Mouse (Mus musculus): ENCODE measurements at regions not wholly inside any gene's neighbourhood (a gene's known extent, or its start where the extent isn't known, plus 50 kb on each side); places are given as distances from the start of the nearest gene placed in this dataset.

- H3K4me3 ChIP-seq, result no peak overlapping the region
- 87% methylated on average over 15 of the region's 15 CpGs for WGBS
These were observed 75.8 kb upstream of the Cpm start for GRCm38 (mm10) chr10:117553211-117554186.

GRCm38 (mm10) chr10:117552049-117552652 lies 77.1 kb upstream of the Cpm start:
- ATAC-seq (ENCODE audit: insufficient number of reproducible peaks, low FRiP score), result no peak
- no peak overlapping the region for H3K9ac ChIP-seq
- no peak overlapping the region for H3K4me3 ChIP-seq
- no peak overlapping the region for H3K4me2 ChIP-seq
- no peak overlapping the region for H3K27ac ChIP-seq (ENCODE audit: poor library complexity, severe bottlenecking)
- H3K9me3 ChIP-seq (replicated peaks), result 0 out of 2 replicates have a peak, but pooled peaks cover 5% of the 10 kb centered on the region
- WGBS, result 81% methylated on average over 9 of the region's 9 CpGs
- H3K27me3 ChIP-seq (replicated peaks), result peaks cover 3% of the 10 kb centered on the region; the same call in 1 of the 2 replicates
- H3K36me3 ChIP-seq, result no peaks in the 10 kb centered on the region
- H3K4me1 ChIP-seq (replicated peaks), result no peaks in the 10 kb centered on the region

More at GRCm38 (mm10) chr10:117553211-117554186, 75.8 kb upstream of the Cpm start:
- H3K4me1 ChIP-seq (replicated peaks), result no peaks in the 10 kb centered on the region
- no peak overlapping the region for H3K9ac ChIP-seq
- 0 out of 2 replicates have a peak, but pooled peaks cover 5% of the 10 kb centered on the region for H3K9me3 ChIP-seq (replicated peaks)
- no peak overlapping the region for H3K27ac ChIP-seq (ENCODE audit: poor library complexity, severe bottlenecking)
- peaks cover 3% of the 10 kb centered on the region; the same call in 1 of the 2 replicates for H3K27me3 ChIP-seq (replicated peaks)
- no peak overlapping the region for H3K4me2 ChIP-seq
- no peak for ATAC-seq (ENCODE audit: insufficient number of reproducible peaks, low FRiP score)
- H3K36me3 ChIP-seq, result no peaks in the 10 kb centered on the region

GRCm38 (mm10) chr10:117551234-117552048 lies 77.9 kb upstream of the Cpm start:
- 75% methylated on average over 13 of the region's 13 CpGs for WGBS
- Histone ChIP-seq H3K9ac (no peak overlapping the region), H3K27me3 (replicated peaks) (peaks cover 3% of the 10 kb centered on the region; the same call in 1 of the 2 replicates)

GRCm38 (mm10) chr10:117549854-117550605 lies 79.3 kb upstream of the Cpm start:
- Histone ChIP-seq H3K4me3 (no peak overlapping the region), H3K4me2 (no peak overlapping the region), H3K27ac (ENCODE audit: poor library complexity, severe bottlenecking) (no peak overlapping the region), H3K4me1 (replicated peaks) (no peaks in the 10 kb centered on the region), H3K9me3 (replicated peaks) (0 out of 2 replicates have a peak, but pooled peaks cover 5% of the 10 kb centered on the region), H3K36me3 (no peaks in the 10 kb centered on the region), H3K27me3 (replicated peaks) (0 out of 2 replicates have a peak, but pooled peaks cover 3% of the 10 kb centered on the region), H3K9ac (no peak overlapping the region)
- 88% methylated on average over 16 of the region's 16 CpGs for WGBS
- ATAC-seq (ENCODE audit: insufficient number of reproducible peaks, low FRiP score), result no peak

More at GRCm38 (mm10) chr10:117551234-117552048, 77.9 kb upstream of the Cpm start:
- Histone ChIP-seq H3K4me1 (replicated peaks) (no peaks in the 10 kb centered on the region), H3K4me2 (no peak overlapping the region), H3K4me3 (no peak overlapping the region), H3K27ac (ENCODE audit: poor library complexity, severe bottlenecking) (no peak overlapping the region), H3K36me3 (no peaks in the 10 kb centered on the region), H3K9me3 (replicated peaks) (0 out of 2 replicates have a peak, but pooled peaks cover 5% of the 10 kb centered on the region)
- ATAC-seq (ENCODE audit: insufficient number of reproducible peaks, low FRiP score), result no peak

- ATAC-seq (ENCODE audit: insufficient number of reproducible peaks, low FRiP score), result no peak
- no peak overlapping the region for H3K27ac ChIP-seq (ENCODE audit: poor library complexity, severe bottlenecking)
- 0 out of 2 replicates have a peak, but pooled peaks cover 5% of the 10 kb centered on the region for H3K9me3 ChIP-seq (replicated peaks)
- no peak overlapping the region for H3K9ac ChIP-seq
- WGBS, result 87% methylated on average over 4 of the region's 4 CpGs
- H3K4me2 ChIP-seq, result no peak overlapping the region
- no peaks in the 10 kb centered on the region for H3K4me1 ChIP-seq (replicated peaks)
- no peaks in the 10 kb centered on the region for H3K27me3 ChIP-seq (replicated peaks)
- no peaks in the 10 kb centered on the region for H3K36me3 ChIP-seq
- H3K4me3 ChIP-seq, result no peak overlapping the region
These were observed 79.8 kb upstream of the Cpm start for GRCm38 (mm10) chr10:117549506-117549830.

- Histone ChIP-seq H3K4me1 (replicated peaks) (no peaks in the 10 kb centered on the region), H3K9me3 (replicated peaks) (0 out of 2 replicates have a peak, but pooled peaks cover 5% of the 10 kb centered on the region), H3K4me2 (no peak overlapping the region), H3K36me3 (no peaks in the 10 kb centered on the region), H3K27me3 (replicated peaks) (0 out of 2 replicates have a peak, but pooled peaks cover 1% of the 10 kb centered on the region), H3K4me3 (no peak overlapping the region), H3K9ac (no peak overlapping the region), H3K27ac (ENCODE audit: poor library complexity, severe bottlenecking) (no peak overlapping the region)
- WGBS, result 81% methylated on average over 23 of the region's 23 CpGs
- ATAC-seq (ENCODE audit: insufficient number of reproducible peaks, low FRiP score), result no peak
These were observed 80.4 kb upstream of the Cpm start for GRCm38 (mm10) chr10:117548775-117549505.

GRCm38 (mm10) chr10:117548262-117548661 lies 81.0 kb upstream of the Cpm start:
- H3K27ac ChIP-seq (ENCODE audit: poor library complexity, severe bottlenecking), result no peak overlapping the region
- no peaks in the 10 kb centered on the region for H3K36me3 ChIP-seq
- no peak for ATAC-seq (ENCODE audit: insufficient number of reproducible peaks, low FRiP score)
- H3K4me2 ChIP-seq, result no peak overlapping the region
- H3K9ac ChIP-seq, result no peak overlapping the region
- WGBS, result 88% methylated on average over 4 of the region's 4 CpGs
- 0 out of 2 replicates have a peak, but pooled peaks cover 4% of the 10 kb centered on the region for H3K27me3 ChIP-seq (replicated peaks)
- H3K4me3 ChIP-seq, result no peak overlapping the region
- 0 out of 2 replicates have a peak, but pooled peaks cover 5% of the 10 kb centered on the region for H3K9me3 ChIP-seq (replicated peaks)
- H3K4me1 ChIP-seq (replicated peaks), result no peaks in the 10 kb centered on the region

- H3K4me1 ChIP-seq (replicated peaks), result no peaks in the 10 kb centered on the region
- no peak overlapping the region for H3K27ac ChIP-seq (ENCODE audit: poor library complexity, severe bottlenecking)
- no peaks in the 10 kb centered on the region for H3K36me3 ChIP-seq
- ATAC-seq (ENCODE audit: insufficient number of reproducible peaks, low FRiP score), result no peak
- H3K9me3 ChIP-seq (replicated peaks), result 0 out of 2 replicates have a peak, but pooled peaks cover 5% of the 10 kb centered on the region
- no peak overlapping the region for H3K9ac ChIP-seq
- H3K4me3 ChIP-seq, result no peak overlapping the region
- 0 out of 2 replicates have a peak, but pooled peaks cover 4% of the 10 kb centered on the region for H3K27me3 ChIP-seq (replicated peaks)
- WGBS, result 68% methylated on average over 6 of the region's 6 CpGs
- no peak overlapping the region for H3K4me2 ChIP-seq
These were observed 82.0 kb upstream of the Cpm start for GRCm38 (mm10) chr10:117547275-117547674.

- H3K9me3 ChIP-seq (replicated peaks), result no peaks in the 10 kb centered on the region
- 81% methylated on average over 5 of the region's 5 CpGs for WGBS
- H3K27me3 ChIP-seq (replicated peaks), result 0 out of 2 replicates have a peak, but pooled peaks cover 4% of the 10 kb centered on the region
- ATAC-seq (ENCODE audit: insufficient number of reproducible peaks, low FRiP score), result no peak
- no peak overlapping the region for H3K9ac ChIP-seq
- H3K4me2 ChIP-seq, result no peak overlapping the region
- H3K27ac ChIP-seq (ENCODE audit: poor library complexity, severe bottlenecking), result no peak overlapping the region
- H3K4me1 ChIP-seq (replicated peaks), result no peaks in the 10 kb centered on the region
- no peak overlapping the region for H3K4me3 ChIP-seq
- no peaks in the 10 kb centered on the region for H3K36me3 ChIP-seq
These were observed 83.3 kb upstream of the Cpm start for GRCm38 (mm10) chr10:117545842-117546631.
